Mouse (Mus musculus) common myeloid progenitor, adult 5-6 weeks (primary cell): Measurements from ENCODE around the gene Gm49322. TPM values are rescaled to one million over a fixed set of nuclear protein-coding genes. Genes with fewer than 3 reads are reported as not detected.

Experiments used
- total RNA-seq: library from RNA; stranded (forward); fragments of 200-1000, 187-1606 nt; gene quantifications from 2 replicates; pipeline ENCODE4 v1.2.3, GENCODE M21; 2017

Gene Gm49322
- total RNA-seq, 1 experiment from 2014 or later = 0.27 TPM

Other genes starting within 250 kb of the Gm49322 start
- 0.55 TPM in 1 of 2 replicates, not detected in the other for gene Plk5, start 249.6 kb upstream of the Gm49322 start, total RNA-seq
- 9.5 and 14.3 TPM in 2 replicates for gene Mex3d, start 218.4 kb upstream of the Gm49322 start, total RNA-seq
- gene Mbd3, start 206.5 kb upstream of the Gm49322 start, total RNA-seq = 76.2 and 113 TPM in 2 replicates
- gene Uqcr11, start 199.2 kb upstream of the Gm49322 start, total RNA-seq = 141 and 186 TPM in 2 replicates
- gene Tcf3, start 172.4 kb upstream of the Gm49322 start, total RNA-seq = 67.2 and 80.0 TPM in 2 replicates
- not detected in 2 replicates for gene Onecut3, start 111.2 kb upstream of the Gm49322 start, total RNA-seq
- gene Atp8b3, start 66.9 kb upstream of the Gm49322 start, total RNA-seq = not detected in 2 replicates
- gene Rexo1, start 44.5 kb upstream of the Gm49322 start, total RNA-seq = 12.3 and 19.2 TPM in 2 replicates
- 8.6 and 10.6 TPM in 2 replicates for gene Klf16, start 28.7 kb upstream of the Gm49322 start, total RNA-seq
- gene Abhd17a, start 15.7 kb upstream of the Gm49322 start, total RNA-seq = 15.3 and 29.6 TPM in 2 replicates
- gene Scamp4, start 3.1 kb upstream of the Gm49322 start, total RNA-seq = 10.8 and 13.3 TPM in 2 replicates
- gene Adat3, start 3.1 kb upstream of the Gm49322 start, total RNA-seq = 0.96 TPM in 1 of 2 replicates, not detected in the other
- gene Csnk1g2, start 16.8 kb downstream of the Gm49322 start, total RNA-seq = 132 and 167 TPM in 2 replicates
- 19.2 and 27.1 TPM in 2 replicates for gene Btbd2, start 51.0 kb downstream of the Gm49322 start, total RNA-seq
- gene Mknk2, start 72.1 kb downstream of the Gm49322 start, total RNA-seq = 37.5 and 55.6 TPM in 2 replicates
- gene Mob3a, start 96.0 kb downstream of the Gm49322 start, total RNA-seq = 42.9 and 49.3 TPM in 2 replicates
- 6.4 and 10.4 TPM in 2 replicates for gene Izumo4, start 96.2 kb downstream of the Gm49322 start, total RNA-seq
- 33.6 and 39.4 TPM in 2 replicates for gene Ap3d1, start 136.2 kb downstream of the Gm49322 start, total RNA-seq
- 7.6 and 19.5 TPM in 2 replicates for gene Dot1l, start 149.2 kb downstream of the Gm49322 start, total RNA-seq
- 26.6 and 46.7 TPM in 2 replicates for gene Sf3a2, start 192.2 kb downstream of the Gm49322 start, total RNA-seq
- 36.7 and 43.0 TPM in 2 replicates for gene Plekhj1, start 192.6 kb downstream of the Gm49322 start, total RNA-seq
- 0.58 TPM in 1 of 2 replicates, not detected in the other for gene Amh, start 199.2 kb downstream of the Gm49322 start, total RNA-seq
- gene Jsrp1, start 207.5 kb downstream of the Gm49322 start, total RNA-seq = not detected in 2 replicates
- 288 TPM in 2 replicates for gene Oaz1, start 220.6 kb downstream of the Gm49322 start, total RNA-seq
- gene Lingo3, start 238.0 kb downstream of the Gm49322 start, total RNA-seq = 0.05 TPM in 1 of 2 replicates, not detected in the other
- gene Lsm7, start 249.2 kb downstream of the Gm49322 start, total RNA-seq = 398 and 403 TPM in 2 replicates
- gene Sppl2b, start 249.3 kb downstream of the Gm49322 start, total RNA-seq = 29.8 and 37.1 TPM in 2 replicates